Mouse (Mus musculus) liver, postnatal 0 days (tissue): ENCODE data around the gene Usp15.

Experiments
- CTCF ChIP-seq: sonication (generic); IDR thresholded peaks from 2 replicates; pipeline ENCODE4 v1.5.1; 2016; ENCODE audit warnings: antibody characterized with exemption, low read depth
- EP300 ChIP-seq: IDR thresholded peaks from 2 replicates; pipeline ENCODE4 v1.6.1; 2016; ENCODE audit warnings: antibody characterized with exemption, low read depth, mild to moderate bottlenecking

- TF ChIP-seq CTCF (no peak), EP300 (no peak)
Observed at GRCm38 (mm10) chr10:123229420-123229819, 32.6 kb upstream of the Usp15 start.
